Mouse (Mus musculus): ENCODE results near the gene Arid4a.

Gene Arid4a

GRCm38 (mm10) chr12:71015363-71016210 lies at the start of gene Arid4a:
Arid4a (plus strand) TSS chr12:71015990.
- DNase-seq (ENCODE audit: low spot score): peak; percentile 99

GRCm38 (mm10) chr12:70967581-70967980 lies 48.2 kb upstream of the Arid4a start:
- DNase-seq (ENCODE audit: low spot score): no peak

GRCm38 (mm10) chr12:70968141-70968790 lies 47.5 kb upstream of the Arid4a start:
- peak; percentile 86 for DNase-seq (ENCODE audit: low spot score)

- DNase-seq (ENCODE audit: low spot score): peak; percentile 87
Observed at GRCm38 (mm10) chr12:70968791-70969307, 46.9 kb upstream of the Arid4a start.

GRCm38 (mm10) chr12:70969485-70970184 lies 46.2 kb upstream of the Arid4a start:
- DNase-seq (ENCODE audit: low spot score): peak; percentile 50

- DNase-seq (ENCODE audit: low spot score): no peak
Observed at GRCm38 (mm10) chr12:70973831-70974230, 42.0 kb upstream of the Arid4a start.

GRCm38 (mm10) chr12:70974441-70975266 lies 41.1 kb upstream of the Arid4a start, which contains the start of gene Psma3:
Psma3 (plus strand) TSS chr12:70974621.
- peak; percentile 92 for DNase-seq (ENCODE audit: low spot score)

GRCm38 (mm10) chr12:70975406-70975805 lies 40.4 kb upstream of the Arid4a start:
- DNase-seq (ENCODE audit: low spot score): no peak

- no peak for DNase-seq (ENCODE audit: low spot score)
Observed at GRCm38 (mm10) chr12:70975891-70976290, 39.9 kb upstream of the Arid4a start.

- peak; percentile 60 for DNase-seq (ENCODE audit: low spot score)
Observed at GRCm38 (mm10) chr12:70978345-70978744, 37.4 kb upstream of the Arid4a start.

- no peak for DNase-seq (ENCODE audit: low spot score)
Observed at GRCm38 (mm10) chr12:70984855-70985550, 30.8 kb upstream of the Arid4a start.

- no peak for DNase-seq (ENCODE audit: low spot score)
Observed at GRCm38 (mm10) chr12:70997225-70997624, 18.6 kb upstream of the Arid4a start.

- DNase-seq (ENCODE audit: low spot score): no peak
Observed at GRCm38 (mm10) chr12:70999423-70999903, 16.3 kb upstream of the Arid4a start.

- no peak for DNase-seq (ENCODE audit: low spot score)
Observed at GRCm38 (mm10) chr12:71000344-71000743, 15.4 kb upstream of the Arid4a start.

GRCm38 (mm10) chr12:71001456-71001855 lies 14.3 kb upstream of the Arid4a start:
- DNase-seq (ENCODE audit: low spot score): peak; percentile 29

GRCm38 (mm10) chr12:71003760-71004426 lies 11.9 kb upstream of the Arid4a start:
- no peak for DNase-seq (ENCODE audit: low spot score)

- no peak for DNase-seq (ENCODE audit: low spot score)
Observed at GRCm38 (mm10) chr12:71006141-71006540, 9.6 kb upstream of the Arid4a start.

- no peak for DNase-seq (ENCODE audit: low spot score)
Observed at GRCm38 (mm10) chr12:71006901-71007300, 8.9 kb upstream of the Arid4a start.

- DNase-seq (ENCODE audit: low spot score): peak; percentile 19
Observed at GRCm38 (mm10) chr12:71009769-71010168, 6.0 kb upstream of the Arid4a start.

GRCm38 (mm10) chr12:71014845-71015362 lies 886 bp upstream of the Arid4a start:
- no peak for DNase-seq (ENCODE audit: low spot score)
